Mouse (Mus musculus): ENCODE results near the gene Gm14410.
"Not testable (repeated sequence)": the region's sequence is repeated elsewhere in the genome, so short reads cannot be mapped to it uniquely, and the experiment has no call there.

Gm14410 gene

DNA sequence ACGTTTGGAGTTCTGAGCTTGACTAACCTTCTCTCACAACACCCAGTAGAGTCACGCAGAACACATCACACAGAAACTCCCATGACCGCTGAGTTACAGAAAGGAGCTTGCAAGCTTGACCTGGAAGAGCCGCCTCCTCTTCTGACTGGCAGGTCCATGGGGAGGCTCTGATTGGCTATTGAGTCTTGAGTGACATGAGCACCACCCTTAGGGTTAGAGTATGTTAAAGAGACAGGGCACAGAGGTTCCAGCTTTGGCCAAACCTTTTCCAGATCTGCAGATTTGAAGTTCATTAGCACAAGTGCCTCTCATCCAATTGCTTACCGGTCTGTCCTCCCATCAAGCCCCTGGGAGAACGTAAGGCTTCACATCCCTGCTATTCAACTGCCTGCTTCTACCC, at the start of gene Gm14410:
Gm14410 (minus strand) TSS at position 81 of the 400 bp plus-strand sequence.
- peak; percentile 86 for DNase-seq

DNA sequence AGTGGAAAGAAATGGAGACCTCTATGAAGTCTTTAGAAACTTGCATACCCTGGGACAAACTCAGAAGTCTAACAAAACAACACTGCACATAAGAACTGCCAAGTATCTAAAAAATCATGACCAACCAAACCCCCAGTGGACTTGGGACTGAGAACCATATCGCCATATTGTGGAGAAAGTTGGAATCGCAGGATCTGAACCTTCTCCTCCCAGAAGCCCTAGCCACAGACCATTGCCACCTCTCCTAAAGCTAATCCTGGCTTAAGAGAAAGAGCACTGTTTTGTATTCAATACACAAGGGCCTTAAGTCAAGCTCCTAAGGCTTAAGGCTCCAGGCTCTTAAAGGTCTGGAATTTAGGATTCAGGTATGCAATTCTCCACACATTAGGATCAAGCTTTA, 41.2 kb upstream of the Gm14410 start:
- DNase-seq = not testable (repeated sequence)

DNA sequence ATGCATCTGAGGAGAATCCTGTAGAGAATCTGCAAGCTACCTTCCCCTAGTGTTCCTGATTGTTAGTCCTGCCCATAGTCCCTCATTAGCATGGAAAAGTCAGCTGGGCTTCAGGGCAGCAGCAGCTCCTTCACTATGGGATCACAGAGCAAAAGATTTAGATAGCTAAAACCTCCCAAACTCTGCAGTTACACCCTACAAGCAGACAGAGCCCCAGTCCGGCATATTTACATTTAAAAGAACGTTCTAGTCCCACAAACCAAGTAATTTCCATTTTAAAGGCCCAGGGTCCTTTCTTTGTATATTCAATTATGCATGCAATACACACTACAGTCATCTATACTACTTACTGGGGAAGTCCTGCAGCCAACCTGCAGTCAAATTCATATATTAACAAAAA, 24.2 kb upstream of the Gm14410 start:
- not testable (repeated sequence) for DNase-seq

DNA sequence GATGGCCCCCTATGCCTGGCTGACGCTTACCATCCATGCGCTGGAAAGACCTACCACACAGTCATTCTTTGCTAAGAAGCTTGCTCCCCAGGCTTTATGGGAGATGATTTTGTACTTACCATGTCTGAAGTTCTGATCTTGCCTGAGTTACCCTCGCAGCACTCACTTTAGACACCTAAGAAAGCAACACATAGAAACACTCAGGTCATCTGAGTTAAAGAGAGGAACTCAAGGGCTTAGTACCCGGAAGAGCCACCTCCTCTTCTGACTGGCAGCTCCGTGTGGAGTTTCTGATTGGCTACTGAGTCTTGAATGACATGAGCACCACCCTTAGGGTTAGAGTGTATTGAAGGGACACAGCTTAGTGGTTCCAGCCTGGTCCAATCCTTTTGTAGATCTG, 33.5 kb downstream of the Gm14410 start:
- DNase-seq = not testable (repeated sequence)
